Mouse (Mus musculus): Measurements from ENCODE around the gene Actr3b. TPM values are rescaled to one million over a fixed set of nuclear protein-coding genes. Genes with fewer than 3 reads are reported as not detected.
"Not testable (repeated sequence)": the region's sequence is repeated elsewhere in the genome, so short reads cannot be mapped to it uniquely, and the experiment has no call there.

Actr3b gene
- 3.0 and 3.3 TPM in 2 replicates for polyA plus RNA-seq (2015; fragmentation: Nextera tagmentation; extraction: Ambion mirVana)

DNA sequence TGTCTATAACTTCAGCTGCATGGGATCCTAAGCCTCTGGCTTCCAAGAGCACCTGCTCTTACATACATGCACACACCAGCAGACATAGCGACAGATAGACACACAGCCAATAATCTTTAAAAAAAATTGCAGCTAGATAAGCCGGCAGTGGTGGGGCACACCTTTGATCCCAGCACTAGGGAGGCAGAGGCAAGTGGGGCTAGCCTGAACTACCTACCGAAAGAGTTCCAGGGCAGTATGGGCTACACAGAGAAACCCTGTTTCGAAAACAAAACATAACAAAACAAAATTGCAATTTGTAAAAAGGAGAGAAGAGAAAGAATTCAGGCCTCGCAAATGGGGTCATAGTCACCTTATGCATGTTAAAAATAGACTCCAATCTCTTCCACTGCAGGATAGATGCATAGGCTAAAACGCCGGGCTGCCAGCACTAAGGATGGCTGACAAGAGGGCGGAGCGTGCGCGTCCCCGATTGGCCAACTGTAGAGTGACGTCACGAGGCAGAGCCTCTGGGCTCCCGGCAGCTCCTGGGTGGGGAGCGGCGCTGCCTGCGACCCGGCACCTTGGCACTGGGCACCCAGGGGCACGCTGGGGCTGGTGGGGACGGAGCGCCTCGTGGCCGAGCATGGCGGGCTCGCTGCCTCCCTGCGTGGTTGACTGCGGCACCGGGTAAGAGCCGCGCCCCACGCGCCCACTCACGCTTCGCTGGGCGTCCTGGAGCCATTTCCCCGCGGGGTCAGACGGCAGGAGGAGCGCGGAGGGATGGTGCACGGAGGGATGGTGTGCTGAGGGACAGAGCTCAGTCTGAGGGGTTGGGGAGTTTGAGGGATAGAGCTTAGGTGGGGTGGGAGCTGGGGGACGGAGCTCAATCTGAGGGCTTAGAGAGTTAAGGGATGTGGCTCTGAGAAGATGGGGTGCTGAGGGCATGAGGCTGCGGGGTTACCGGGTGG, at the start of gene Actr3b:
TSS of gene Actr3b (plus strand) at position 538 of the 950 bp plus-strand sequence.
- Histone ChIP-seq H3K9ac (peak within 1 kb of the TSS; percentile 73), H3K4me1 (peaks cover 4% of the 10 kb centered on the region), H3K27me3 (peaks cover 9% of the 10 kb centered on the region), H3K9me3 (no peaks in the 10 kb centered on the region), H3K4me3 (peak within 1 kb of the TSS; percentile 75), H3K4me2 (replicated peaks) (peak within 1 kb of the TSS; percentile 94), H3K36me3 (no peaks in the 10 kb centered on the region), H3K27ac (no peak within 1 kb of the TSS)
- WGBS: 2% methylated on average over 45 of the region's 45 CpGs
- peak; percentile 98 for ATAC-seq (ENCODE audit: low FRiP score, low read depth)

DNA sequence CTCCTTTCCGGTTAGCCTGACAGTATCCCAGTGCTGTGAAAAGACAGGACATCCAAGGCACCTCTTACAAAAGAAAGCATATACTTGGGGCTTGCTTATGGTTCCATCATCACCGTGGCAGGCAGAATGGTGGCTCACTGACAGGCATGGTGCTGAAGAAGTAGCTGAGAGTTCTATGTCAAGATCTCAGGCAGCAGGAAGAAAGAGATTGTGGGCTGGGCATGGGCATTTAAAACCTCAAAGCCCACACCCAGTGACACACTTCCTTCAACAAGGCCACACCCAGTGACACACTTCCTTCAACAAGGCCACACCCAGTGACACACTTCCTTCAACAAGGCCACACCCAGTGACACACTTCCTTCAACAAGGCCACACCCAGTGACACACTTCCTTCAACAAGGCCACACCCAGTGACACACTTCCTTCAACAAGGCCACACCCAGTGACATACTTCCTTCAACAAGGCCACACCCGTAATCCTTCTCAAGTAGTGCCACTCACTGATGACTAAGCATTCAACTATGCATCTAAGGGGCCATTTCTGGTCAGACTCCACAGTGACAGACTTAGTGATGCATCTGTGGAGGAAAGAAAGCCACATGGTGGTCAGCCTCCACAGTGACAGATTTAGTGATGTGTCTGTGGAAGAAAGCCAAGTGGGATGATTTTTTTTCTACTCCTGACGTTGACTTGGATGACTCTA, 46.6 kb upstream of the Actr3b start:
- ATAC-seq (ENCODE audit: low FRiP score, low read depth): not testable (repeated sequence)

DNA sequence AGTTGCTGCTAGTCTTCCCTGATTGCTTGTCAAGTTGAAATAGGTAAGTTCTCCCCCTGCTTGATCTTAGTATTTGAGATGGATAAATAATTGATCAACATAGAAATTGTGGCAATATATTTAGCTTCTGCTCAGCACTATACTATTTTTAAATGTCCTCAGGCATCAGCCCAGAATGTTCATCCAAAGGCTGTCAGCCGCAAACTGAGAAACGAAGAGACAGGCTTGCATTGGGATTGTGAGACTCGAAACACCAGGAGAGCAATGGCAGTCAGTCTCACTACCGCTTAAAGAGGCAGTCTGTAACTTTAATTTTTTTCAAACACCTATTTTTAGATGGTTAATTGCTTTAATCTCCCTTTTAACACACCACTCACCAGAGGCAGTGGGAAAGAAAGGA, 40.4 kb upstream of the Actr3b start:
- no peak for ATAC-seq (ENCODE audit: low FRiP score, low read depth)
- Histone ChIP-seq H3K9ac (no peak overlapping the region), H3K27me3 (no peaks in the 10 kb centered on the region), H3K36me3 (no peaks in the 10 kb centered on the region), H3K4me1 (no peaks in the 10 kb centered on the region), H3K27ac (no peak overlapping the region), H3K4me2 (replicated peaks) (no peak overlapping the region), H3K4me3 (no peak overlapping the region), H3K9me3 (no peaks in the 10 kb centered on the region)
- 83% methylated on average over 4 of the region's 4 CpGs for WGBS

More for the DNA sequence above, 46.6 kb upstream of the Actr3b start:
- H3K4me3 ChIP-seq; H3K36me3 ChIP-seq; H3K27me3 ChIP-seq; H3K9me3 ChIP-seq; H3K27ac ChIP-seq; H3K9ac ChIP-seq; H3K4me1 ChIP-seq; H3K4me2 ChIP-seq (replicated peaks): not testable (repeated sequence)
- WGBS: 94% methylated on average over 4 of the region's 4 CpGs

DNA sequence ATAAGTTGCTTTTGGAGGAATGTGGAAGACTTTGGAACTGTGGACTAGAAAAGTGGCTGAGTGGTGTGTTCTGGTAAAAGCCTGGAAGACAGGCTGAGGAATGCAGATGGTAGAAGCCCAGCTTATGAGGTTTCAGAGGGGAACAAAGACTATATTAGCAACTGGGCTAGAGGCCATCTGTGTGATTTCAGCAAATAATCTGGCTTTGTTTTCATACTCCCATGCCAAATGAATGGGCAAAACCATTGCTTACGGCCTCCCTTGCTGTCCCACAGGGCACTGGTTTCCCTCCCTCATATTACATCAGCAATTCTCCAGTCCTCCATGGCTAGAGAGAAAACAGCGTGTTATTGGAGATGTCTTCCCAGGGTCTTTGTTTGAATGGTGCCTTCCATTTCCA, 36.8 kb upstream of the Actr3b start:
- Histone ChIP-seq H3K4me2 (replicated peaks) (no peak overlapping the region), H3K27ac (no peak overlapping the region), H3K9ac (no peak overlapping the region), H3K27me3 (no peaks in the 10 kb centered on the region), H3K36me3 (no peaks in the 10 kb centered on the region), H3K4me1 (no peaks in the 10 kb centered on the region), H3K4me3 (no peak overlapping the region), H3K9me3 (no peaks in the 10 kb centered on the region)
- no peak for ATAC-seq (ENCODE audit: low FRiP score, low read depth)
- WGBS: 79% methylated on average over 2 of the region's 2 CpGs

DNA sequence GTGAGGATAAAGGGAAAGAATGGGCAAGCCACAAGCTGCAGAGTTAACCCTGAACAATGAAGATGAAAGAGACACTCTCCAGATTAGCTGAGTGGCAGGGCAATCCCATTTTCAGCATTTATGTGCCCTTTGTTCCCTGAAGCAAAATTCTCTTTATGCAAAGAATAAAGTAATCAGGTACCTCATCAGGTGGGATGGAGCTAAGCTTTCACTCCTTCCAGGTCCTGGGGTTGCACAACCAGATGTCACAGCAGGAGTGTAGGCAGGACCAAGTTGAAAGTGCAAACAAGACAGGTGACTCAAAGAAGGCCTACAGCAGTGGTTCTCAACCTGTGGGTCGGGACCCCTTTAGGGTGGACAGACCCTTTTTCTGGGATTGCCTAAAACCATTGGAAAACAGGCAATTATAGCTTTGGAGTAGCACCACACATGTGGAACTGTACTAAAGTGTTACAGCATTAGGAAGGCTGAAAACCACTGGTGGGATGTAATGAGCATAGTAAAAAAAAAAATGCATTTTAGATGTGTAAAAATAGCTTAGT, 35.6 kb upstream of the Actr3b start:
- no peaks in the 10 kb centered on the region for H3K4me1 ChIP-seq
- no peaks in the 10 kb centered on the region for H3K27me3 ChIP-seq
- WGBS: 27% methylated on average over 1 of the region's 1 CpGs
- no peak for ATAC-seq (ENCODE audit: low FRiP score, low read depth)
- no peaks in the 10 kb centered on the region for H3K36me3 ChIP-seq
- H3K4me3 ChIP-seq: no peak overlapping the region
- no peak overlapping the region for H3K4me2 ChIP-seq (replicated peaks)
- H3K27ac ChIP-seq: no peak overlapping the region
- H3K9me3 ChIP-seq: no peaks in the 10 kb centered on the region
- no peak overlapping the region for H3K9ac ChIP-seq

DNA sequence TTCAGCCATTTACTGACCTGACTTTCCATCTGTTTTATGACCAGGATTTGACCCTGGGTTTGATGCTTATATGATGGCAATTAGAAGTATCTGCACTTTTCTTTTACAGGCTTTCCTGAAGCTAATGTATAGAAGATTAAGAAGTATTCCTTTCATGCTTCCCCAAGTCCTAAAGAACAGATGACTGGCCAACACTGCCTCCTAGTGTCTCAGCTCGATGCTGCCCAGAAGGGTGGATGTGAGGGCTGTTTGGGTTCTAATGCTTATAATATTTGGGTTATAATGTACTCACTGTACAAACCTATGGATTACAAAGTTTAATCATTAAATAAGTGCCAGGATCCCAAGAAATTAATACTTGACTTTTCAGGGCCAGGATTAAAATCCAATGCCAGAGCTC, 25.5 kb upstream of the Actr3b start:
- 15% methylated on average over 1 of the region's 1 CpGs for WGBS
- Histone ChIP-seq H3K27ac (no peak overlapping the region), H3K9me3 (no peaks in the 10 kb centered on the region), H3K4me2 (replicated peaks) (no peak overlapping the region), H3K36me3 (no peaks in the 10 kb centered on the region), H3K27me3 (no peaks in the 10 kb centered on the region), H3K9ac (no peak overlapping the region), H3K4me3 (no peak overlapping the region), H3K4me1 (no peaks in the 10 kb centered on the region)
- no peak for ATAC-seq (ENCODE audit: low FRiP score, low read depth)

DNA sequence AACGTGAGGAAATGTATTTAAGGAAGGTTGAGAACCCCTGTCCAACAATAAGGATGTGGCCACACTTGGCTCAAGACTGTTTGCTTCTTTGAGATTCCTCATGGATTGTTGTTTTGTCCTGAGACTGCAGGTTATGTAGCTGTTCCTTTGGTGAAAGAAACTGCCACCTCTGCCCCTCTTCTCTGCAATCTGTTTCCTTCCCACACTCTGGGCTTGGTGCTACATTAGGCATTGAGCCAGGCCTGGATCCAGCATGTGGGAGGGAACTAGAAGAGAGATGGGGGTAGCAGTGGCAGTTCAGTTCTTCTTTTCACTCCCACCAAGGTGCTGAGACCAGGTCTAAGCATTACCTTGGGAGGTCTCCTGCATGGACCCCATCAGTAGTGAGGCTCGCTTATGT, 23.9 kb upstream of the Actr3b start:
- no peak overlapping the region for H3K4me3 ChIP-seq
- H3K27me3 ChIP-seq: no peaks in the 10 kb centered on the region
- H3K36me3 ChIP-seq: no peaks in the 10 kb centered on the region
- H3K27ac ChIP-seq: no peak overlapping the region
- no peaks in the 10 kb centered on the region for H3K9me3 ChIP-seq
- no peak overlapping the region for H3K4me2 ChIP-seq (replicated peaks)
- 83% methylated on average over 2 of the region's 2 CpGs for WGBS
- no peaks in the 10 kb centered on the region for H3K4me1 ChIP-seq
- H3K9ac ChIP-seq: no peak overlapping the region
- ATAC-seq (ENCODE audit: low FRiP score, low read depth): no peak

DNA sequence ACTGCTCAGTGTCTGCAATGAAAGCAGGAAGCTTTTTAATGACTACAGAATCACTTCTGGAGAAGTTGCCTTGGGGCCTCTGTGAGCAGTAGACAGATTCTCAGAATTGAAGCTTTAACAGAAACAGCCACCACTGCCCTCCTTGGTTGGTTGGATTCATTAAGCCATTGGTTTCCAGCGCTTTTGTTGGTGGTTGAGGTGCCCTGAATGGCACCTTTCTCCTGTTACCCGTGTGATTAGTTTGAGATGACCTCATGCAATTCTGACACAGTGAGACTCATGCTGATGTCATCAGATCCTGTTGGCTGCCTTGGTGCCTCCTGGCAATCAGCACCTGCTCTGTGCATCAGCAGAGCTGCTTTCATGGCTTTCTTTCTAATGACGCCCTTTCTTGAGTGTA, 21.3 kb upstream of the Actr3b start:
- H3K27ac ChIP-seq: no peak overlapping the region
- 53% methylated on average over 3 of the region's 3 CpGs for WGBS

DNA sequence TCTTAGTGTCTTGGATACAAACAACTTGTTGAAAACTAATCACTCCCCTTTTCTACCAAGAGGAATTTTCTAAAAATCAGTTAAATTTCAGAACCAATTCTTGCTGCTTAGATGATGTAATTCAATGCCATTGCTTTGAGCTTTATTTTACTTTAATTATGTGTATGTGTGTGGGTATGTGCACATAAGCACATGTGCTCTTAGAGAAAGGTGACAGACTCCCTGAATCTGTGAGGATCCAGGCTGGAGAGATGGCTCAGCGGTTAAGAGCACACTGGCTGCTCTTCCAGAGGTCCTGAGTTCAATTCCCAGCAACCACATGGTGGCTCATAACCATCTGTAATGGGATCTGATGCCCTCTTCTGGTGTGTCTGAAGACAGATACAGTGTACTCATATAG, 20.9 kb upstream of the Actr3b start:
- H3K36me3 ChIP-seq; H3K4me2 ChIP-seq (replicated peaks); ATAC-seq (ENCODE audit: low FRiP score, low read depth); H3K27me3 ChIP-seq; H3K27ac ChIP-seq; H3K4me1 ChIP-seq; H3K9me3 ChIP-seq; H3K4me3 ChIP-seq; H3K9ac ChIP-seq: not testable (repeated sequence)
- WGBS: 86% methylated on average over 1 of the region's 1 CpGs

More for the DNA sequence above, 21.3 kb upstream of the Actr3b start:
- Histone ChIP-seq H3K9me3 (no peaks in the 10 kb centered on the region), H3K4me2 (replicated peaks) (no peak overlapping the region), H3K27me3 (no peaks in the 10 kb centered on the region), H3K36me3 (no peaks in the 10 kb centered on the region), H3K4me1 (no peaks in the 10 kb centered on the region), H3K4me3 (no peak overlapping the region), H3K9ac (no peak overlapping the region)
- ATAC-seq (ENCODE audit: low FRiP score, low read depth): no peak

DNA sequence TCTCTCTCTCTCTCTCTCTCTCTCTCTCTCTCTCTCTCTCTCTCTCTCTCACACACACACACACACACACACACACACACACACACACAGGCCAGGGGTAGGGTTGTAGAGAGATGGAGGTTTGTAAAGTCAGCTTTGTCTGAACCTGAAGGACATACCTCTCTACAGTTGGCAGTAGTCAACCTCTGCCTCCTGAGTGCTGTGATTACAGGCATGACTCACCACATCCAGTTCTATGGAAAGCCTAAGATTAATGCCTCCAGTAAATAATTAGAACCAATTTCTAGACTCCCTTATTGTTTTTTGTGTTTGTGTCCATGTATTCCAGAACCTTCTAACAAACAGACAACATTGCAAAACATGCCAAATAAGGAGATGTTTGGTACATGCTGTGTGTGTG, 11.9 kb upstream of the Actr3b start:
- H3K4me1 ChIP-seq: peaks cover 7% of the 10 kb centered on the region; the same call in 1 of the 2 replicates
- no peak overlapping the region for H3K9ac ChIP-seq
- H3K27ac ChIP-seq: no peak overlapping the region
- ATAC-seq (ENCODE audit: low FRiP score, low read depth): no peak
- no peaks in the 10 kb centered on the region for H3K9me3 ChIP-seq
- no peak overlapping the region for H3K4me3 ChIP-seq
- H3K36me3 ChIP-seq: no peaks in the 10 kb centered on the region
- no peak overlapping the region for H3K4me2 ChIP-seq (replicated peaks)
- H3K27me3 ChIP-seq: no peaks in the 10 kb centered on the region

DNA sequence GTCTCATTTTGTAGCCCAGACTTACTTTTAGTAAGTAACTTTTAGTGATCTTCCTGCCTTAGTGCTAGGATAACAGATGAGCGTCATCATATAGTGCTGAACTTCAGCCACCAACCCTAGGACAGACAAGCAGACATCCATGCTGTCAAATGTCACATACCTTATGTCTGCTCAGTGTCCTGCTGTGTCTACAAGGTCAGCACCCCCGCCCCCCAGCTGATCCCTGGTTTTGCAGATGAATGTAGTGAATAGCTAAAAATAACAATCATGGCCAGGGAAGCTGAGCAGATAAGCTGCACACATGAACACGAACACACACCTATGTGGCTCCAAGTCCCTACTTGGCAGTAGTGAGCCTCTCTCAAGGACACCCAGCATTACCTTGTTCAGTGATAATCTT, 11.2 kb upstream of the Actr3b start:
- H3K27me3 ChIP-seq: no peaks in the 10 kb centered on the region
- H3K27ac ChIP-seq: no peak overlapping the region
- H3K4me3 ChIP-seq: no peak overlapping the region
- H3K36me3 ChIP-seq: no peaks in the 10 kb centered on the region
- 72% methylated on average over 3 of the region's 3 CpGs for WGBS
- no peak overlapping the region for H3K4me2 ChIP-seq (replicated peaks)
- H3K9me3 ChIP-seq: no peaks in the 10 kb centered on the region
- ATAC-seq (ENCODE audit: low FRiP score, low read depth): no peak
- H3K9ac ChIP-seq: no peak overlapping the region
- H3K4me1 ChIP-seq: peaks cover 7% of the 10 kb centered on the region; the same call in 1 of the 2 replicates

DNA sequence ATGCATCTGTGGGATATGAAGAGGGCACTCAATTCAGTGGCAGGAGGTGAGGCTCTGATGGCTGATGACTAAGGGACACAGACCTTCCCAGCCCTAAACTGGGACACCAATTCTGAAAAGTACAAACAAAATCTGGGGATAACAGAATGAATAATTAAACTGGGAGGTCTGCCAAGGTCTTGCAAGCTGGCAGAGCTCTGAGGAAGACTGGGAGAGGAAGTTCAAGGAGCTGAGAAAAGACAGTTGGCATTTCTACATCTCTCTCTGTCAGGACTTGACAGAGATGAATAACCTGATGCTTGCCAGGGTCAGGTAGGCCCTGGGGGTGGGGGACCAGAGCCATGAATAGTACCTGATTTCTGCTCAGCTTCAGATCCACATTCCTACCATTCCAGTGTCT, 8.2 kb upstream of the Actr3b start:
- H3K4me2 ChIP-seq (replicated peaks): no peak overlapping the region
- H3K27me3 ChIP-seq: no peaks in the 10 kb centered on the region
- H3K9ac ChIP-seq: no peak overlapping the region
- H3K27ac ChIP-seq: no peak overlapping the region
- H3K36me3 ChIP-seq: no peaks in the 10 kb centered on the region
- H3K4me1 ChIP-seq: peaks cover 13% of the 10 kb centered on the region; the same call in 1 of the 2 replicates
- no peaks in the 10 kb centered on the region for H3K9me3 ChIP-seq
- no peak overlapping the region for H3K4me3 ChIP-seq
- ATAC-seq (ENCODE audit: low FRiP score, low read depth): no peak

Data from limb, embryonic 13.5 days (tissue).